Mouse (Mus musculus): ENCODE results near the gene Ubox5.

Gene Ubox5

DNA sequence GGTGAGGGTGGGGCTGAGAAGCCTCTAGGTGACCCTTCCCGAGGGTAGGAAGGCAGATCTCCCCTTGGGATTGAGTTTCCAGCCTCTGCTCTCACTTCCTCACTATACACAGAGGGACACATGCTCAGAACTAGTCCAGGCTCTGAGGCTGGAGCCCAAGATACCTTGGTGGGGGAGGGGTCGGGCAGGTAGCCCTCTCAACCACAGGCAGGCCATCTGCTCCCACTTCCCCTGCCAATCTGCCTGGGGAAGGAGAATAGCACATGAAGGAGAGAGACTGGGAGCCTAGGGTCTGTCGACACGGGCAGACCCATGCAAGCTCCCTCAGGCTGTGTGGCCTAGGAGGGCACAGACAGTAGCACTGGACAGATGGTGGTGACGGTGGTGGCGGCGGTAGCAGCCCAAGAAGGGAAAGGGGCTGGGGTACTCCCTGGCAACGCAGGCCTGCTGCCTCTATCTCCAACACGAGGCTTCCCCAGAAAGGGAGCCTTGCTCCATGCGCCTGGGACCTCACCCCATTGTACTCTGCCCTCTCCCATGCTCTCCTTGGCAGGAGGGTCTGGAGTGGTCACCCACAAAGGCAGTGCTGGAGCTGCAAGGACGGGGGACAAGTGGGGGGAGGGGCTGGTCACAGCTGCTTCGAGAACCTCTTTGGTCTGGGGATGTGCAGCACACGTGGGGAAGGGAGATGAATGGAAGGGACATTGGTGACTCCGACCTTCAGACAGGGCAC, 4.3 kb upstream of the Ubox5 start:
- DNase-seq (ENCODE audit: low spot score), result peak; percentile 42

DNA sequence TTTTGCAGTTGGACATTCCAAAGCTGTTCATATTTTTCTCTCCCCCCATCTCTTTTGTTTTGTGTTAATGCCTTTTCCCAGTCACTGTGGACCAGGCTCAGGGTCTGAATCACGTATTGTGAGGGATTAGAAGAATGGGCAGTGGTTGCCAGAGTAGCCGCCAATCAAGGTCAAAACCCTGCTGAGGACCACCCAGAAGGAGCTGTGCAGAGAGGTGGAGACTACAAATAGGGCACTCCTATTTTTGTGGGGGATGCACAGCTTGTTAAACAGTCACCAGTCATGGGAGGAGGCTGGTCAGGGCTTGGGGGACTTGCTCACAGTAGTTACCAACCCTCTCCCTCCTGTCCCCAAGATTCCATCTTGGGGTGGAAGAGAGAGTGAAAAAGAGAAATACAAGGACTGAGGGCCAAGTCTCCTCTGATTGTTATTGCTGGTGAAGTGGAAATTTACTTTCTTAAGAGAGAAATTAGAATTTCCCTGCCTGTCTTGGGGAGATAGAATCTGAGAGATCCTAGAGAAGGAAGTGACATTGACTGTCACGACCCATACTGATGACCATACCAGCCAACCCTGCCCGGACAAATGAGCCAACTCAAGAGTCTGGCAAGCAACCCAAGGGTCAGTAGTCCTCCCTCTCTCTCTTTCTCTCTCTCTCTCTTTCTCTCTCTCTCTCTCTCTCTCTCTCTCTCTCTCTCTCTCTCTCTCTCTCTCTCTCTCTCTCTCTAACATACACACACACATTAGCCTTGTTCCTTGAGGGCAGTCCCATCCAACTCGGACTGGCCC, 3.2 kb upstream of the Ubox5 start:
- peak; percentile 81 for DNase-seq (ENCODE audit: low spot score)

DNA sequence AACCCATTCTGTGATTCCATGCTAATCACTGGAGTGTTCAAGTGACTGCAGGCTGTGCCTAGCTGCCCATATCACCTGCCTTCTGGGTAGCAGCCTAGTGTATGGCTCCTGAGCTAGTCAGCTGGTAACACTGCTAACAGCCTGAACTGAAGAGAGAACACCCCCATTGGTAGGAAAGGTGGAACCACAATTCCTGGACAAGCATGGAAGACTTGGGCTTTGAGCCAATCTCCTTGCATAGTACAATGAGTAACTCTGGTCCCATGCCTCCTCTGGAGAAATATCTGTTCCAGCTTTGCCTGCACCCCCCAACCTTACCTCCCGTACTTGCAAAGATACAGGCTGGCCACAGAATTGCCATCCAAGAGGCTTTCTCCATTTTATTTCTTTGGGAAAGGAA, 2.6 kb upstream of the Ubox5 start:
- no peak for DNase-seq (ENCODE audit: low spot score)

DNA sequence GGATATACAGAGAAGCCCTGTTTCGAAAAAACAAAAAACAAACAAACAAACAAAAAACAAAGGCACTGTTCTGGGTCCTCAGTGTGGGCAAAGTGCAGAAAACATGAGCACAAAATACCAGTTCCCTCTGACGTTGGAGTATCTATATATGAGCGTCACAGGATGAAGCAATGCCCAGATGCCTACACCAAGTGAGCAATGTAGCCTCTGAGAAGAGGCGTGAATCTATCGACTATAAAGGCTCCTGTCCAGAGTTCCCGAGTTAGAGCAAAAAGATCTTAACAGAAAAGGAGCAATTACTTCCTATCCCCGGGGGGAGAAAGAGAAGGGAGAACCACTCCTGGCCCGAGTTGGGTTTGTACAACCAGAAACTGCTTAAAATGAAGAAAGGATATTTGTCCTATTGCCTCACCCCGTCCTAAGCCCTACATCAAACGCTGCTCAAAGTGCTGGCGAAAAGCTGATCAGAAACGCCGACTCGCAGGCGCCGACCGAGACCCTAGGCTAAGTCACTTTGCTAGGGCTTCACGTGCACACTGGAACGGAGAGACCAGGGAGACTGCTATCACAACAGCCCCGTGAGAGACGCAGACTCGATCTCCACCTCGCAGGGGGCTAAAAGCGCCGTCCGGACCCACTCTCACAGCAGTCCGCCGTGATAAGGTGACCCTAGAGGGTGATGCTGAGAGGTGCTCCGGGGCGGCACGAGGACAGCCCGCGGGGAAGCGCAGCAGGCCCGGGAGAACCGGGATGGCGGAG, 579 bp downstream of the Ubox5 start:
- no peak for DNase-seq (ENCODE audit: low spot score)

DNA sequence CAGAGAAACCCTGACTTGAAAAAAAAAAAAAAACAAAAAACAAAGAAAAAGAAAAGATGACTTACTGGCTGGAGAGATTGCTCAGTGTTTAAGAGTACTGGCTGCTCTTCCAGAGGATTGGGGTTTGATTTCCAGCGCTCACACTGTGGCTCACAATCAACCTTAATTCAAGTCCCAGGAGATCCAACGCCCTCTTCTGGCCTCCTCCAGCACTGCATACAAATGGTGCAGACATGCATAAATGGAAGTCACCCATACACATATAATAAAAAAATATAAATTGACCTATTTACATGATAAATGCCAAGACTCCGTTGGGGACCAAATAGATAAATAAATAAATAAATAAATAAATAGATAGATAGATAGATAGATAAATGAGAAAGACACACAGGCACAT, 1.4 kb downstream of the Ubox5 start:
- peak; percentile 37 for DNase-seq (ENCODE audit: low spot score)

DNA sequence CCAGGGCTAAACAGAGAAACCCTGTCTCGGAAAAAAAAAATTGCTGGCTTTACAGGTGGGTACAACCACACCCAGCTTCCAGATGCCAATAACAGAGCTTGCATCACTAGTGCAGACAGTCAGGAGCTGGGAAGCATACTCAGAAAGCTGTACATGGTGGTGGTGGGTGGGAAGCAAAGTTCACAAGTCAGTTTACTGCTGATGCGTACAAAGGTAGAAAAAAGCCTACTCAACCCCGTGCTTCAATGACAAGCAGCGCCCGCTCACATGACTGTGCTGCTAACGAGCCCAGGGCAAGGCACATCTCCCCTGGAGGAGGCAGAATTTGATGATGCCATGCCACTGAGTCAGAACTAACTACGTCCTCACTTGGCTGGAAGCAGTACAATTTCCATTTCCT, 10.9 kb downstream of the Ubox5 start:
- no peak for DNase-seq (ENCODE audit: low spot score)

DNA sequence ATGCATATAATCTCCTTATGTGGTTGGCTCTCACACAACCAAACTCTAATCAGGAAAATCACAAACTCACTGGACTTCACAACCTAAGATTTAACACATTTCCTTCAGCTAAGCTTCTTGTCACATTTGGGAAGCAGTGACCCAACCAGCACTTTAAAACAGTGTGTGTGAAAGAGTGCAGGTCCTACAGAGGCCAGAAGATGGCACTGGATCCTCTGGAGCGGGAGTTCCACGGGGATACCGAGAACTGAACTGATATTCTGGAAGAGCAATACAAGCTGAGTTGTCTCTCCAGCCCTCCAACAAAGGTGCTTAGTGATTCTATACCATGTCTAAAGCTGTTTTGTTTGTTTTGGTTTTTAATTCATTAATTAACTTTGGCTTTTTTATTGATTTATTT, 16.7 kb downstream of the Ubox5 start:
- peak; percentile 23 for DNase-seq (ENCODE audit: low spot score)

DNA sequence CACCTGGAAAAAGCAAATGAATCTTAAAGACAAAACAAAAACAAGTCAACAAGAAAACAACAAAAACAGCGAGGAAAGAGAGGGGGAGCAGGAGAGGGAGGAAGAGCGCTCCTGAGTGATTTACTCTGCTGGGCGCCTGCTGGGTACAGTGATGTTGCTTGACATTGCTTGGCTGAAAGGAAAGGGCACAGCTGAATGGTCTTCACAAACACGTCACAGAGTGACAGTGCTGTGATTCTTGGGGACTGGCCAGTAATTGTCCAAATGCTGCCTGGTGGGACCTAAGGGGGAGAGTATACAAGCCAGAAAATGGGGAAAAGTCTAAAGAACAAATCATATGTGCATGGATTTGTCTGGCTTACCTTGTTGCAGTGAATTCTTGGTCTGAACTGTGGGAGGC, 27.6 kb downstream of the Ubox5 start:
- DNase-seq (ENCODE audit: low spot score), result no peak

DNA sequence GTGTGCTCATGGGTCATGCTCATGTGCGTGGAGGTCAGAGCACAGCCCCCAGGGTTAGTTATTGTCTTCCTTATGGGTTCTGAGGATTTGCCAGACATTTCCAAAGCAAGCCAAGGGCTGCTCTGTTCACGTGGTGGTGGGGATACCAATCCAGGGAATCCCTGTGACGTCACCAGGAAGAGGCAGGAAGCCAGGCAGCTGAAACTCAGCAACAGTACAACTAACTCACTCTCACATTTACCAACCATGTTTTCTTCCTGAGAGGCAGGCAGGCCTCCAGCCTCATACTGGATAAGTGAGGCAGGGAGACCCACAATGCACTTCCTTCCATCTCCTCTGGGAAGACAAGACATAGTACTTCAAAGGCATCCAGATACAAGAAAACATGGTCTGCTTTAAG, 31.4 kb downstream of the Ubox5 start:
- no peak for DNase-seq (ENCODE audit: low spot score)

DNA sequence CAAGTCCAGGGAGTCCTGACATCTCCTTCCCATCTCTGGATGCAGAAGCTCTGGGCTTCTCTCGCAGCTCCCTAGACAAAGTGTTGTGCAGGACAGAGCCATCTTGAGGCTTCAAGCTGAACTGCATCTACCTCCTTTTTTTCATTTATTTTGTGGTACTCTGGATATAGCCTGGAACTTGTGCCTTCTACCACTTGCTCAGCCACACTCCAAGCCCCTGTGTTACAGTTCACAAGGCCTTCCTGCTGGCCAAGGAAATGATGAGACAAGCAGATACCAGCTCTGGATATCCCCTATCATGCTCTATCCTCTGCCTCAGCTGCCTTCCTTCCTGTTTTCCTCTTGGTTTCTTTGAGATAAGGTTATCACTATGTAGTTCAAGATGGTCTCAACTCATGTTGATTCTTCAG, 32.2 kb downstream of the Ubox5 start:
- DNase-seq (ENCODE audit: low spot score), result peak; percentile 74

DNA sequence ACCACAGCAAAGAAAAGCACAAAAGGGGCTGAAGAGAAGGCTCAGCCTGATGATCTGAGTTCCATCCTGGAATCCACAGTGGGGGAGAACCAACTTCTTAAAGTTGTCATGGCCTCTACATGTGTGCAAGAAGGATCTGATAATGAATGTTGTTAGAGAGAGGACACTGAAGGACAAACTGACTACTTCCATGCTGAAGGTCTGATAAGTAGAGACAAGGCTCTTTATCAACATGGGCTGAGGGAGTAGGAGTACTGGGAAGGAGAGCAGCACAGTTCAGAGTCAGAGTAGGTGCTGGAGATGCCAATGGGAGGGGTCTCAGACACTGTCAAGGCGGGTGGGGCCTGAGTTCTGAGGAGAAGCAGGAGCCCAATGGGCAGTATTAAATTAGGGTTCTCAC, 34.2 kb downstream of the Ubox5 start:
- DNase-seq (ENCODE audit: low spot score), result no peak

DNA sequence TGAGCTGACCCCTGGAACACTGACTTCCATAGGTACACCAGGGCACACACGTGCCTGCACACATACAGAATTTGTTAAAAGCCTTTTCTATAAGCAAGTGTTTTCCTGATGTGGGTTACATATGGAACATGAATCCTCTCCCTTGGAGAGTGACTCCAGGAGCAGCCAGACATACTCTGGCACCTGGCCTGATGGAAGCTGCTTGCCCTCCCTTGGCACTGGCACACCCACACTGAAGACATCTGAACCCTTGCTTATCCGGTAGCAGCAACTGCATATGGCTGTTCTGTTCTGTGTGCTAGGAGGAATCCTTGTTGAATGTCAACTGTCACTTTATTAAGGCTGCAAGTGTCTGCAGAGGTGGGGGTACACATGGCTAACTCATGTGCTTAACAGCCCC, 38.8 kb downstream of the Ubox5 start:
- no peak for DNase-seq (ENCODE audit: low spot score)

DNA sequence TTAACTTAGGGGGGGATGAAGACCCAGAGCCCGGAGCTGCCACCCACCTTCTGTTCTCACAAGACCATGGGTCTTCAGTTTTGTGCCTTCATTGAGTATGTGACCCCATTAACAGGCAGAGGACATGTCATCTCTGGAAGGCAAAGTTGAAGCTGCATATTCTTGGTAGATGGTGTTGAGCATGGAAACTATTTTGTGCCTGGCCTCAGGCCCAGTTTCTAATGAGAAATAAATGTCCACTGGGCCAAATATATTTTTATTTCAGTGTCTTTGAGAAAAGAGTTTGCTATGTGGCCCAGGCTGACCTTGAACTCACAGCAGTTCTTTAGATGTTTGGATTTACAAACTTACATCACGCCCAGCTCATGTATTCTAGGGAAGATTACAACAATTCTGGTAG, 40.1 kb downstream of the Ubox5 start:
- DNase-seq (ENCODE audit: low spot score), result no peak

DNA sequence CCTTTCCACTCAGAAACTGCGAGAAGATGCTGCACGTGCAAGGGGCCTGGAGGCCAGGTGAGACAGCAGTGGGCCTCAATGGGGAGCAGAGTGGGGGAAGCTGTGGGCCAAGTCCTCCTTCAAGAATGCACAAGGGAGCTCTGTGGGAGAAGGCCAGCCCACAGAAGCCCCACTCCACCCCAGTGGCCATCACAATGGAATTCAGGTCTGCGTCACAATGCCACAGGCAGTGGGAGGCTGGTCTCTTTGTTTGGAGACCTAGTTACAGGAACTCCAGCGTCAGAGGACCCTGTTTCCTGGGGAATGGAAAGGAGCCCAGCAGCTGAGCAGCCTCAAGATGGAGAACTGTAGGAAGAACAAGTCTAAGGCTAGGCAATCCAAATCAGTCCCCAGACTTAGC, 40.7 kb downstream of the Ubox5 start:
- peak; percentile 32 for DNase-seq (ENCODE audit: low spot score)

DNA sequence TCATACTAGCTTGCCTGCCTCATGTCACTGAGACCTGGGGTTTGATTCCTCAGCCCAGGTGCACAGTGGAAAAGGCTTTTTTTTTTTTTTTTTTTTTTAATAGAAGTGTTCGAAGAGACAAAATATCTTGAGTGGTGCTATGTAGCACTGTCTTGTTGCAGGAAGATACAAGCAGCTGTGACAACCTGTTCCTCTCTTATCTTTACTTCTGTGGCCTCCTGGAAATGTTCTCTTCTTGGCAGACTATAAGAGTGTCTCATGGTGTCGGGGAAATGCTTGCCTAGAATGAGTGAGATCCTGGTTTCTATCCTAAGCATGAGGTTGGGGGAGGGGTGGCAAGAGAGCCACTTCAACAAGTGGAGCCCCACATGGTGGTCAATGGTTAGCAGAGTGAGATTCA, 41.5 kb downstream of the Ubox5 start:
- DNase-seq (ENCODE audit: low spot score), result no peak

DNA sequence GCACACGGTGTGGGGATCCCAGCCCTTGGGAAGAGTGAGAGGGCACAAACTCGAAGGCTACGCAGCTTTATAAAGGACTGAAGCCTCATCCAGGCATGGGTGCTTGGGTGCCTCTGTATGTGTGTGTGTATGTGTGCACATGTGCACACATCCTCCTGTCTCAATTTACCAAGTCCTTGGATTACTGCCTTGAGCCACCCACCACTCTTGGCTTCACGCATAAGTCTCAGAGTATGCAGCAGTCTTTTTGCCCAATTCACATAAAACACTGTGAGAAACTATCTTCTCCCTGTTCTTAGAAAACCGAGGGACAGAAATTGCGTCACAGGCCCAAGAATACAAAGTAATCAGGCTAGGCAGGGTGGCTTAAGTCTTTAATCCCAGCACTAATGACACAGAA, 43.8 kb downstream of the Ubox5 start:
- no peak for DNase-seq (ENCODE audit: low spot score)

DNA sequence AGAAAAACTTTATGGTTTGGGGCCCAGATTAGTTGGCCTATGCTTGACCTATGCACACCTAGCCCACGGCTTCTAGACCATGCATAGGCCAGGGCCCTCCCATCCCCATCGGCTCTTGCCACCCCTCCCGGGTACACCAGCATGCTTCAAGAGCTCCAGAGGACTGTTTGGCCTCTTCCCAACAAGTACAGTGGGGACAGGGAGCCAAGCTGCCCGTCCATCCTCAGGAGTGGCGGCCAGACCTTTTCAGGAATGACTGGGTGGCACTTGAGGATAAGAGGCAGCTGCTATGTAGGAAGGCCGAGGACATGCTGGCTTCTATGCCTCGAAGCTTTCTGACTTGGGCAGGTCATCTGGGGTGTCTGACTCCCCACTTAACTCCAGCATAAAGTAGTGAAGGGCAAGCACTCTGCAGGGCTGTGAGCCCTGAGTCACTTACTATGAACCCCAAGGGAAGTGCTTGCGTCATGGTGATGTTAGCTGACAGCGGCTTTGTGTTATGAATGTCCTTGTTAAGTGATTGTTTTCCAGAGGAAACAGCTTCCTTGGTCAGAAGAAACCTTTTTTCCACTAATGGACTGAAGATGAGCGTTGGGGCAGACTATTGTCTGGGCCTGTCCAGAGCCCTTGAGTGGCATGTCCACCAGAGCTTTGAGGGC, 45.8 kb downstream of the Ubox5 start:
- DNase-seq (ENCODE audit: low spot score), result no peak

DNA sequence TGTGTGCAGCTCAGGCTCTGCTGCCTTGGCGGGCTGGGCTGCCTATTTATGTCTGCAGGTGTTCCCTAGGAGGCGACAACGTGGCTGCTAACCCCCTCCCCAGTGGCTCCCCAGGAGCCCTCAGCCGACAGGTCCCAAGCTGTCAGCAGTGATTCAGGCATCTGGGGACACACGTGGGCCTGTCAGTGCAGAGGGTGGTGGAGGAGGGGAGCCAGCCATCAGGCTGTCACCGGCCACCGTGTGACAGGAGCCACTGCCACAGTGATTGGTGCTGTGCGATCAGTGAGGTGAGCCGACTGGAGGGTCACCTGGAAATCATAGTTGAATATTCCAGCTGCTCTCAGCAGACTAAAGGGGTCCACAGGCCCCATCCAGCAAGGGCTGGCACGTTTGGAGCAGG, 47.3 kb downstream of the Ubox5 start, which contains the start of gene Avp:
TSS of gene Avp (minus strand) at position 3 of the 400 bp plus-strand sequence.
- DNase-seq (ENCODE audit: low spot score), result no peak

DNA sequence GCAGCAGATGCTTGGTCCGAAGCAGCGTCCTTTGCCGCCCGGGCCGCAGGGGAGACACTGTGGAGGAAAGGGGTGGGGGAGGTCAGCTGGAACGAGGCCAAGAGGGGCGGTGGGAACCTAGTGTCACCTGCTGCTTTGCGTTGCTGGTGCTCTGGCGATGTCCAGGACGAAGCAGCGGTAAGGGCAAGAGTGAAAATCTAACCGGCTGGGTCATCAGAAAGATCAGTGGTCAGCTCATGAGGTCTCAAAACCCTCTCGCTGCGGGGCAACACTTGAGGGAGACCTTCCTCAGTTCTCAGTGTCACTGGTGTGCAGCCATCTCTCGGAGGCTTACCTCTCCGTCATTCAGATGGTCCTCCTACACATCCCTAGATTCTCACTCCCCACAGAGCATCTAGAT, 48.6 kb downstream of the Ubox5 start:
- DNase-seq (ENCODE audit: low spot score), result peak; percentile 28

DNA sequence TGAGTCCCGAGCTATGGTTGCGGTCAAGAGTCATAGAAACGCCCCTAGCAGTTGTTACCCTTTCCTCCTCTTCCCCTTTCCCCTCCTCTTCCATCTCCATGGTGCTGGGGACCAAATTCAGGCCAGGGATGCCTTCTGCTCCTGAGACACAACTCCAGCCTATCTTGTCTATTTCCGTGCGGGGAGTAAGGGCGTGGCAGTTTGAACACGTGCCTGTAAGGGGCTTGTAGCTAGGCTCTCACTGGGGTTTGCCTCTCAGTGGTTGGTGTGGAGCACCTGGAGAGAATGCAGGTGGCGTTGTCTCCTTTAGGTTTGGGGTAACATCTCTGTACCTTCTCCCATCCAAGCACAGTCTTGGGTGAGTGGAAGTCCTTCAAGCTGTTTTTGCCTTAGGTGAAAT, 50.0 kb downstream of the Ubox5 start:
- no peak for DNase-seq (ENCODE audit: low spot score)

DNA sequence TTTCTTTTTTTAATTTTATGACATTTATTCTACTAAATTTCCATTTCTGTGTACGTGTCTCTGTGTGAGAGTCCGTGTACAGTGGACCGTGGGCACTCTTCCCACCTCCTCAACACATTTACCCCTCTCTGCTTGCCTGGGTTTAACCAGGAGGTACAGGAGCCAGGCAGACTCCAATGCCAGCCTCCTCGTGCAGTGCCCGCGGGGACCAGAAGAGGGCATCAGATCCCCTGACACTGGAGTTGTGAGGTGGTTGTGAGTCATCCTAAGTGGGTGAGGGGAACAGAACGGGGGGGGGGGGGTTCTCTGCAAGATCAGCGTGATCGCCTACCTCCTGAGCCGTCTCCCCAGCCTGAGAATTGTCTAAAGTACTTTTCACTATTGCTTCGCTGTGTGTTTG, 51.7 kb downstream of the Ubox5 start:
- DNase-seq (ENCODE audit: low spot score), result peak; percentile 63

DNA sequence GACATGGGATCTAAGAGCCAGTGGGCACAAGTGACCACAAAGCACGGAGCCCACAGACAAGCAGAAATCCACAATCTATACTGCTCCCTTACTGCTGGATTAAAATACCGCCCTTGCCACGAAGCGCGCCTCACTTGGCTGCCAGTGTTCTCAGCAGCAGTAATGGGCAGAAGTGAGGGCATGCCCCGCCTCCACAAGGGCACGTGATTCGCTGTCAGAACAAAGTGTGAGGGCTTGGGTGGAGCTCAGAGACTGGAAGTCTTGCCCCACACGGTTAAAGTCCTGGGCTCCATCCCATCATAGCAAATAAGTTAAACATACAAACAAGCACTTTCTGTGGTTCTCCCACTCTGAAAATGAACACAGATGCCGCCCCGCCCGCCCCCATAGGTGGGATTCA, 52.2 kb downstream of the Ubox5 start:
- DNase-seq (ENCODE audit: low spot score), result peak; percentile 45
